Mouse (Mus musculus) lung, postnatal 10 days (tissue): Measurements from ENCODE around the gene Otud7b.

Source experiments
- DNase-seq: peaks from one replicate; pipeline ENCODE4 v3.0.0; 2021

The Otud7b gene

DNA sequence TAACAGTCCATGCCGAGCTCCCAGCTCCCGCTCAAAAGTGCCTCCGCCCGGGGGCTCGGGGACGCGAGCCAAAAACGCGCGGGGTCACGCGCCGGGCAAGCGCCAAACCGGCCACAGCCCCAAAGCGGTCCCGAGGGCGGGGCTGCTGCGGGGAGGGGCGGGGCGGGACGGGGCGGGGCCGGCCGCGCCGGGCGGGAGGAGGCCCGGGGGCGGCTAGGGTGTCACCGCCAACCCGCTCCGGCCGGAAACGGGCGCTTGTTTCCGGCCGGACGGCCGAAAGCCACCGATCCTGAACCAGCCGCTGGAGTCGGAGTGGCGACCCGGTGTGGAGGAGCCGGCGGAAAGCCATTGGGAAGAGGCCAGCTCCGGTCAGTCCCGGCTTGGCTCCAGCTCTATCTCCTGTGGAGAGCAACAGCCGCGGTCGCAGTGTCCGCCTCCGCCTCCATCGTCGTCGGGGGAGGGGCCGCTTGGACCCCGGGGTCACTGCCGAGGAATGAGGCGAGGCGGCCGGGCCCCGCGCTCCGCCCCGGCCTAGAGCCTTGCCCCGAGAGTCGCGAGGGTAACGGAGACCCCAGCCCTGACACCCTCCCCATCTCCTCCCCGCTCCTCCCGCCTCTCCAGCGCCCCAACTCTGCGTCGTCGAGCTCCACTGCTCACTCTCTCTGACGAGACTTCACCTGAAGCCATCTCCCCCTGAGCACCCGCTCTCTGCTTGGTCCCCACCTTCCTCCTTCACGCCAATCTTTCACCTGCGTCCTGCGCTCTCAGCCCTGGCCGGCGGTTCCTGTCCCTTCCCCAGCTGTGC, at the start of gene Otud7b:
TSS of gene Otud7b (plus strand) at position 267 of the 805 bp plus-strand sequence.
- peak; percentile 82 for DNase-seq

DNA sequence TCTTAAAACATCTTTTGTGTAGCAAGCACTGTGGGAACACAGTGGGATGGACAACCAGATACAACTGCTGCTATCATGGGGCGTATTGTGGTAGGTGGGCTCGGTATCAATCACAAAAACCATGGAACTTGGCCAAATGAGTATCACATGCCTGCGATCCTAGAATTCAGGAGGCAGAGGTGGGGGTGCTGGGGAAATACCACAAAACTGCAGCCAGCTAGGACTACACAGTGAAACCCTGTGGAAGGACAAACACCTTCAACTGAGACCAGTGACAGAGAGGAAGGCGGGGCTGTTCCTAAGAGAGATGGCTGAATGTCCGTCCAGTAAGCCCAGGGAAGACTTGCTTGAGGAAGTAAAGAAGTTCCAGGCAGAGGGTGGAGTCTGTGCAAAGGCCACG, 49.0 kb upstream of the Otud7b start:
- DNase-seq, result no peak

GRCm38 (mm10) chr3:96056031-96056430, 48.3 kb upstream of the Otud7b start:
- no peak for DNase-seq

GRCm38 (mm10) chr3:96057747-96058204, 46.6 kb upstream of the Otud7b start:
- DNase-seq, result peak; percentile 91

DNA sequence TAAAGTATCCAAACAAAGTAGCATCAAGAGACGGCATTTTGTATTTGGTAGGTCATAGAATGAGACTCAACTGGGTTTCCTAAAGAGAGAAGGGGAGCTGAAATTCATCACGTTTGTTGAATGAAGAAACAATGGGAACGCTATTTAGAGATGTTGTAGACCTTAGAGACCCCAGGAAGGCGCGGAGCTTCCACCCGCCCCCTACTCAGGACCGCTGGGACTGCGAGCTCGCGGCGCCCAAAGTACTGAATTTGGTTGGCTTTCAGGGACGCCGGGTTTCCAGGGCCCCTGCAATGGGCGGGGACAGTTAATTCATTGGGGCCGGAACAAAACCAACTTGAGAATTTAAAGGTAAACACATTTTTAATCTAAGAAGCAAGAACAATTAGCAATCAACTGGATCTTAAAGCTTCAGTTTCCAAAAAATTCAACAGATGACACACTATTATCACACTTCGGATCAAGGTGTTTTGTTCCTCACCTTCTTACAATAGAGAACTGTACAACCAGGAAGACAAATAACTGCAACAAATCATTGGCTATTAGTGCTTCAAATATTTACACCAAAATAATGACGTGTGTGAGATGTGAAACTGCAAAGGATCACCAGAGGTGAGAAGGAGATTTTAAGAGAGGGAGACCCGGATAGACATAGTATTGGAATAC, 46.0 kb upstream of the Otud7b start, which contains the start of gene Vps45:
TSS of gene Vps45 (minus strand) at position 236 of the 666 bp plus-strand sequence.
- peak; percentile 75 for DNase-seq

DNA sequence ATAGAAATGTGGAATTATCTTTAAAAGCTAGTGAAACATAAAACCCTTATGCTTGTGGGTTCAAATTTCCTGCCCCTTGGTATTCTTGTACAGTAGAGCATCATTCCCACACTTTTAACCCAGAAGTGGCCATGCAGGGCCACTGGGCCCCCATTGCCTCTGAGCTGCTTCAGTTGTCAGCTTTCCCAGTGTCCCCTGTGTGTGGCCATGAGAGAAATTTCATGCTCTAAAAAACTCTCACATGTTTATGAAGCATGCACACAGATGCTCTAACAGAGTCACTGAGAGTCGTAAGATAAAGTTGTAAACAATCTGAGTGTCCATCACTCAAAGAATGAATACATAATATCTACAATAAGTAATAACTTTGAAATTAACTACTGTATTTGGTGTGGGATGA, 44.2 kb upstream of the Otud7b start:
- no peak for DNase-seq

- no peak for DNase-seq
Observed at GRCm38 (mm10) chr3:96063299-96063698, 41.0 kb upstream of the Otud7b start.

- DNase-seq, result no peak
Observed at GRCm38 (mm10) chr3:96064217-96064616, 40.1 kb upstream of the Otud7b start.

DNA sequence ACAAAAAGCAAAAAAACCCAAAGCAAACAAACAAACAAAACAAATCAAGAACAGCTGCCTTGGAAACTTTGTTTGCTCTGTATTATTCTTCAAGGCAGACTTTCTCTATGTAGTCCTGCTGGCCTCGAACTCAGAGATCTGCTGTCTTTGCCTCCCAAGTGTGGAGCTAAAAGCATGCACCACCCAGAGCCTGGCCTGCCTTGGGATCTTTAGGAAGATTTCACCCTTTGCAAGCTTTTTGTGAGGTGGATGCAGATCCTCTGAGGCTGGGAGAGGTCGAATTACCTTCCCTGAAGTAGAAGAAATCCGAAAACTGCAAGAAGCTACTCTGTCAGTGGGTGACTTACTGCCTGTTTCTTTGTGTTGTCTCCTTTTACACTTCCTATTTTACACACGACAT, 39.2 kb upstream of the Otud7b start:
- no peak for DNase-seq

DNA sequence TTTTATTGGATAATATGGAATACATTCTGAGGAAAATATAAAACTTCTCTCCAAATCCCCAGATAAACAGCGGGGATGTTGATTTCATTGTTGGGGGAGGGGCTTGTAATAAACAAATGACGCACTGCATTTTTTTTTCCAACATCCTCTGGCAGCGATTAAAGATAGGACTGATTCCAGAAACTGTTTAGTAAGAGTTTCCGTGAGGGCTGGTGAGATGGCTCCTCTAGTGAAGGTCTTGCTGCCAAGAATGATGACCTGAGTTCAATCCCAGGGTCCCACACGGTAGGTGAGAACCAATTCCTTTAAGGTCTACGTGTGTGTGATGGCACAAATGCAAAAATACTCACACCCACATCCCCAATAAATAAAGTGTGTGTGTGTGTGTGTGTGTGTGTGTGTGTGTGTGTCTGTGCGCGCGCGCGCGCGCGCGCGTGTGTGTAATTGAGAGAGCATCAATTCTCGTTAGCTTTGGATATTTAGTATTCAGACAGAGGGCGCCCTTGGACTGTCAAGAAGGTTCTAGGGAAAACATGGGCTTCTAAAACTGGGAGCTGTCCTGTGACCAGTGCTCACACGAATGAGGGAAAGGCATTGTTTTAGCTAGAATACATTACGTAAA, 38.5 kb upstream of the Otud7b start:
- peak; percentile 84 for DNase-seq

DNA sequence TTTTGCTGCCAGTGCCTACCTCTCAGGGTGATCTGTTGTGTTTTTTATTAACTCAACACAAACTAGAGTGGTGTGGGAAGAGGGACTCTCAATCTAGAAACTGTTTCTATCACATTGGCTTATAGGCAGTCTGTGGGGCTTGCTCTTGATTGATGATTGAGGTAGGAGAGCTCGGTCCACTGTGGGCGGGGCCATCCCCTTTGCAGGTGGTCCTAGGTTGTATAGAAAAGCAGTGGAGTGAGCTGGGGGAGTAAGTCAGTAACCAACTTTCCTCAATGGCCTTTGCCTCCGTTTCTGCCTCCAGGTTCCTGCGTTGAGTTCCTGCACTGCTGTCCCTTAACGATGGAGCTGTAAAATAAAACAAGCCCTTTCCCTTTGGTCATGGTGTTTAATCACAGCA, 37.6 kb upstream of the Otud7b start:
- DNase-seq, result no peak

- no peak for DNase-seq
Observed at GRCm38 (mm10) chr3:96069046-96069445, 35.3 kb upstream of the Otud7b start.

- no peak for DNase-seq
Observed at GRCm38 (mm10) chr3:96069542-96069941, 34.8 kb upstream of the Otud7b start.

GRCm38 (mm10) chr3:96070241-96070640, 34.1 kb upstream of the Otud7b start:
- DNase-seq, result no peak

DNA sequence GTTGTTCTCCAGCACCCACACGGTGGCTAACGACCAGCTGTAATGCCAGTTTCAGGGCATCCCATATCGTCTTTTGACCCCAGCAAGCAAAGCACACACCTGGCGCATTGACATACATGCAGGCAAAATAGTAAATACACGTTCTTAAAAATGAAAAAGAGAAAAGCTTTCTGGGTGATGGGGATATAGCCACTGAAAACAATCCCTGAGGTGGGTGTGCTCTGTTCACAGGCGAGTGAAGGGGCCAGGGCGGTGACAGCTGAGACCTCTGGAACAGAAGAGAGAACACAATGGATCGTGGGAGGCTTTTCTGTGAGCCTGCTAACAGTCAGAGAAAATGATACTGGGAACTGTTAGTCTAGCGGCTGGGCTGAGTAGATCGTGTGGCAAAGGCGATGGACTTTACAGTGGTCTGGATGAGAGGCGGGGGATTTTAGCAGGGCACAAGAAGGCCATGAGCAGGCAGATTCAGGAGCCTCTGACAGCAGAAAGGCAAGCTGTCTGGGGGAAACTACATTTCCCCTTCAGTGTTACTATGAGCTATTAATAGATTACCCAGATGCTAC, 31.3 kb upstream of the Otud7b start:
- DNase-seq, result no peak

GRCm38 (mm10) chr3:96078066-96078465, 26.3 kb upstream of the Otud7b start:
- DNase-seq, result no peak

DNA sequence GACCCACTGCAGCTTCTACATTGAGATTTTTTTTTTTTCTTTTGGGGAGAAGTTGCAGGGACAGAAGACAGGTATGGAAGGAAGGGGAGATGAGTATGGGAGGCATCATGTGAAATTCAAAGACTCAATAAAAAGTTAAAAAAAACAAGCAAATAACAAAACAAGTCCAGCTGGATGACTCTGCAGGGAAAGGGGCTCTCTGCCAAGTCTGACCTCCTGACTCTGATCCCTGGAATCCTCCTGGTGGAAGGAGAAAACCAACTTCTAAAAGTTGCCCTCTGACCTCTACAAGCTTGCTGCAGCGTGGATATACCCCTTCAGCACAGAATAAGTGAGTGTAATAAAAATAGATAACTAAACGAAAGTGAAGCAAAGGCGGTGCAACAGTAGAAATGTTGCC, 25.6 kb upstream of the Otud7b start:
- no peak for DNase-seq

GRCm38 (mm10) chr3:96081006-96081405, 23.3 kb upstream of the Otud7b start:
- DNase-seq, result peak; percentile 40

DNA sequence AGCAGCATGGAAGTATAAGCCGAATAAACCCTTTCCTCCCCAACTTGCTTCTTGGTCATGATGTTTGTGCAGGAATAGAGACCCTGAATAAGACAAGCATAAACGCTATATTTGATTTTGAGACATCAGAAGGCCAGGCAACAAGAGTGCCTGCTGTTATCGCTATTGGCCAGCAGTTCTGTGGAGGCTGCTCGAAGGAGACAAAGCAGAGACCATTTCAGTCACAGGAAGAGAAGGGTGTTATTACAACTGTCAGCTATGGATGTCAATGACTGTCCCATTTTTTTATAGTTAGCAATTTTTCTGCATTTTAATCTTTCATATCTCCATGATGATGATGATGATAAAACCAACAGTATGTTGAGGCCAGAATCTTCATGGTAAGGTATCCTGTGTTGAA, 22.7 kb upstream of the Otud7b start:
- no peak for DNase-seq

- DNase-seq, result no peak
Observed at GRCm38 (mm10) chr3:96082100-96082499, 22.2 kb upstream of the Otud7b start.

DNA sequence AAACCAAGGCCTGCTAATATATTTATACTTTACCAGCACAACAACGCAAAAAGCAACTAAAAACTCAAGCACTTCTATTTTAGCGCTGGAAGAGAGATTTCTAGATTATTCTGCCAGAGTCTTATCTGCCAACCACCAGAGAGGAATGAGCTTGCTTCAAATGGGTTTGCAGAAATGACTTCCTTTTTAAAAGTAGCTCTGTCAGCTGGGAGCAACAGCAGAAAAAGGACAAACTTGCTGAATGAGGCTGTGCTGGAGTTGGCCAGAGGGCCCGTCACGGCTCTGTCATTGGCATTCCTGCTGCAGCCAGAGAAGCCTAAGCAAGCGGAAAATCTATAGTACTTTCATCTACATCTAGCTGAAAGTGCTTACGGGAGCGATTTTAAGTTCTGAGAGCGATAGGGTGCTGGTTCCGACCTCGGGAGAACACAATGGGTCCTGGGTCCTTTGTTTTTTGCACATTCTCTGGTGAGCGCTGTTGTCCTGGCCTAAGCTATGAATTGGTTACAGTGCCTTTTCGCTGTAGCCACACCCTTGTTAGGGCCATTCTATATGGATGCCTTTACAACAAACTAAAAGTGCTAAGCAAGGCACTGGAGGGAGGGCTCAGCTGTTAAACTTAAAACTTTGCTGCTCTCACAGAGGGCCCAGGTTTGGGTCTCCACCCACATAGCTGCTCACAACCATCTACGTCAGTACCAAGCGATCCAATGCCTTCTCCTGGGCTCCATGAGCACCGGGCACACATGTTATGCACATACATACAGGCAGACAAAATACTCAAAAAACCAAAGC, 21.4 kb upstream of the Otud7b start:
- no peak for DNase-seq

GRCm38 (mm10) chr3:96084146-96084755, 20.1 kb upstream of the Otud7b start:
- DNase-seq, result no peak
